Mouse (Mus musculus) frontal cortex, postnatal 14 days (tissue): ENCODE data around the gene Gm21775.
"Not testable (repeated sequence)": the region's sequence is repeated elsewhere in the genome, so short reads cannot be mapped to it uniquely, and the experiment has no call there.

Experiments
- DNase-seq, 2 experiments: peaks; one replicate each; pipeline ENCODE4 v3.0.0; 2022; ENCODE audit warnings: low spot score in 2 of 2

Gm21775 gene

DNA sequence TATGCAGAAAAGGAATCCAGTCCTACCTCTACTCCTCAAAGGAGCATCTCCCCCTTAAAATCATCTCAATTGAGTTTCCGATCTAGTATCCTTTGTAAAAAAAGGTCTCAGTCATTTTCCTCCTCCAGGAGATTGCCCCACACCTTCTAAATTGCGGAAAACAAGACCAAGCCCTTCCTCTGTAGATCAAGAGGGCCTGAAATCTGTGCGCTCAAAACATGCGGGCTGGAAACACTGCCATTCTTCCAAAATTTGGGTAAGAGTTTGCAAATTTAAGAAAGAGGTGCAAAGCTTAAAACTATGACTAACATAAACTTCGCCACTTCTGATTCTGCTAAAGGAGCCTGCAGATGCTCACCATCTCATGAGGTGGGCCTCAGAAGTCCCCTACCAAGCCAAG, at the start of gene Gm21775:
TSS of gene Gm21775 (plus strand) at position 301 of the 400 bp plus-strand sequence.
- not testable (repeated sequence) for DNase-seq

DNA sequence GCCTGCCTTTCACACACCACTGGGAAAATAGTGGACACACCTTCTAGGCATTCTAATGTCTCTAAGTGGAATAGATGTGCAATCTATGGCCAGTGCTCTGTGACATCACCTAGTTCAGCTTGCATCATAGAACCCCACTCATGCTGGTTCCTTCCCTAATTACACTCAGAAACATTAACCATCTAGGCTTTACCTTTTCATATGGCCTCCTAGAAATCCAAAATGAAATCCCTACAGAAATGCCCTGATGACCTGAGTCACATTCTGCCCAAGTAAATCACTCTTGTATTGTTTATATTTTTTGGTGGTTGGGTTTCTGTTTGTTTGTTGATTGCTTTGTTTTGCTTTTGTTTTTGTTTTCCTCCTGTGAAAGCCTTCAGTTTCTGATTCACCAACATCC, 17.3 kb upstream of the Gm21775 start, which contains the start of gene Gm20737:
TSS of gene Gm20737 (minus strand) at position 101 of the 400 bp plus-strand sequence.
- not testable (repeated sequence) for DNase-seq
